Mouse (Mus musculus): ENCODE data around the gene Ccdc142.

The Ccdc142 gene

DNA sequence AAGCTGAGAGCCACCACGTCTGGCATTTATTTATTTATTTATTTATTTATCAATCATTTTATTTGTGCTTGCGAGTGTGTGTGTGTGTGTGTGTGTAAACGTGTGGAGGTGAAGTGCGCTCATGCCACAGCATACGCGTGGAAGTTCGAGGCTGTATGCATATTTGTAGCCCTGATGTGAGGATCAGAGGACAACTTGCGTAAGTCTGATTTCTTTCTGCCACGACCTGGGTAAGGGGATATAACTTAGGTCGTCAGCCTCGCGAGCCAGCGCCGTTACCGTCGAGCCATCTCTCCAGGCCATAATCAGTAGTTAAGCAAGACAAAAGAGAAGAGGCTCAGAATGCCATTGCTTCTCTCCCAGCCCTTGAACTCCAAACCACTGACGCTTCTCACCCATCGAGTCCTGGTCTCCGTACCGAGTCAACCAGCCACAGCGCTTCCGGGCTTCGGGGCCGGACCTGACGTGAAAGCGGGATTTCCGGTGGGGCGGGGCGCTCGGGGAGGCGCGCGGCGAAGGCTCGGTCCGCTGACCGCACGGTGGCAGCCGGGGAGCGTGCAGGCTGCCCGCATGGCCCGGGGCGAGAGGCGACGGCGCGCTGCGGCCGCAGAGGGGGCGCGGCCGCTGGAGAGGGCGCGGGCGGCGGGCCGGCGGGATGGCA lies 13.7 kb downstream of the Ccdc142 start, which contains the start of gene Mogs:
Mogs (plus strand) TSS at position 486 of the 661 bp plus-strand sequence.
- in situ Hi-C loops (cut with MboI; ENCODE audit: unreplicated experiment in 2 of 2) = loop anchor here in 1 of 2 experiments (5.0 kb wide), 1 partner anchor 42 kb away; the partner anchor contains the start of genes 1700003E16Rik and Wdr54

DNA sequence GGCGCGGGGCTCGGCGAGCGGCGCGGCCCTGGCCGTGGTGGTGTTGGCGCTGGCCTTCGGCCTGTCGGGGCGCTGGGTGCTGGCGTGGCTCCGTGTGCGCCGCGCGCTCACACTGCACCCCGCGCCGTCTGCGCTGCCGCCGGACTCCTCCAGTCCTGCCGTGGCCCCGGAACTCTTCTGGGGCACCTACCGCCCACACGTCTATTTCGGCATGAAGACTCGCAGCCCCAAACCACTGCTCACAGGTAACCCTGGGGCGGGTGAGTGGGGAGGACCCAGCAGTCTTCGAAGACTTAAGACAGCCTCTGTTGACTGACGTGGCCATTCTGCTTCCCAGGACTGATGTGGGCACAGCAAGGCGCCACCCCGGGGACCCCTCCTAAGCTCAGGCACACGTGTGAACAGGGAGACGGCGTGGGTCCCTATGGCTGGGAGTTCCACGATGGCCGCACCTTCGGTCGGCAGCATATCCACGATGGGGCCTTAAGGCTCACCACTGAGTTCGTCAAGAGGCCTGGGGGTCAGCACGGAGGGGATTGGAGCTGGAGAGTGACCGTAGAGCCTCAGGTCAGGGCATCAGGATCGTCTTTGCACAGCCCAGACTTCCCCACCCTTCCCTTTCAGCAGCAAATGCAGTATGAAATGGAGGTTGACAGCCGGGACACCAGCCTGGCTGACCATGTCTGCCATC lies 14.4 kb downstream of the Ccdc142 start:
- in situ Hi-C loops (cut with MboI; ENCODE audit: unreplicated experiment in 2 of 2) = loop anchor here in 1 of 2 experiments (5.0 kb wide), 1 partner anchor 41 kb away; the partner anchor contains the start of genes 1700003E16Rik and Wdr54

DNA sequence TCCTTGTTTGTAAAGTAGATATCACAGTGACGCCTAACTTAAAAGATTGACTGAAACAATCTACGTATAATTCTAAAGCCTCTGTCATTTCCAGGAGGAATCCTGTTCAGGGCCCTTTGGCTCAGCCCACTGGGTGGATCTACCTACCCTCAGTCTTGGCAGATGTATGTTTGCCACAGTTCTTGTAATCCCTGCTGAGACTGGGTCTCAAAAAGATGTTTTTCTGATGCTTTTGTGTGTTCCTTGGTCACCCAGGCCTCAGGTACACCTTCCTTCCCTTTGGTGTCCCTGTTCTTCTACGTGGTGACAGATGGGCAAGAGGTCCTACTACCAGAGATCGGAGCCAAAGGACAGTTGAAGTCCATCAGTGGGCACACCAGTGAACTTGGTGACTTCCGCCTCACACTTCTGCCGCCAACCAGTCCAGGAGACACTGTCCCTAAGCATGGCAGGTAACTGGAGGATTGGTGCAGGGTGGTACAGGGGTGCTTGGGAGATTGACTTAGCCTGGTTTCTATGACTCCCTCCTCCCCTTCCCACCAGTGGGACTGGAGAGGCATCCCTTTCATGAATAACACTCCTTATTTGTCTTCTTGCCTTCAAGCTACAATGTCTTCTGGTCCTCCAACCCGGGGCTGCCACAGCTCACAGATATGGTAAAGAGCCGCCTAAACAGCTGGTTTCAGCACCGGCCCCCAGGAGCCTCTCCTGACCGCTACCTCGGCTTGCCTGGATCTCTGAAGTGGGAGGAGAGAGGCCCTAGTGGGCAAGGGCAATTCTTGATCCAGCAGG lies 15.2 kb downstream of the Ccdc142 start:
- in situ Hi-C loops (cut with MboI; ENCODE audit: unreplicated experiment in 2 of 2) = loop anchor here in 1 of 2 experiments (5.0 kb wide), 1 partner anchor 41 kb away; the partner anchor contains the start of genes 1700003E16Rik and Wdr54

DNA sequence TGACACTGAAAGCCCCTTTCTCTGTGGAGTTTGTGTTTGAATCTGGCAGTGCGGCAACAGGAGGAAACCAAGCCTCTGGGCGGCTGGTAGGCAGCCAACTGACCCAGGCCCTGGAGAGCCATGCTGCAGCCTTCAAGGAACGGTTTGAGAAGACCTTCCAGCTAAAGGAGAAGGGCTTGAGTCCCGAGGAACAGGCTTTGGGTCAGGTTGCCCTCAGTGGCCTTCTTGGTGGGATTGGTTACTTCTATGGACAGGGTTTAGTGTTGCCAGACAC lies 15.7 kb downstream of the Ccdc142 start:
- in situ Hi-C loops (cut with MboI; ENCODE audit: unreplicated experiment in 2 of 2) = loop anchor here in 1 of 2 experiments (5.0 kb wide), 1 partner anchor 40 kb away; the partner anchor contains the start of genes 1700003E16Rik and Wdr54

DNA sequence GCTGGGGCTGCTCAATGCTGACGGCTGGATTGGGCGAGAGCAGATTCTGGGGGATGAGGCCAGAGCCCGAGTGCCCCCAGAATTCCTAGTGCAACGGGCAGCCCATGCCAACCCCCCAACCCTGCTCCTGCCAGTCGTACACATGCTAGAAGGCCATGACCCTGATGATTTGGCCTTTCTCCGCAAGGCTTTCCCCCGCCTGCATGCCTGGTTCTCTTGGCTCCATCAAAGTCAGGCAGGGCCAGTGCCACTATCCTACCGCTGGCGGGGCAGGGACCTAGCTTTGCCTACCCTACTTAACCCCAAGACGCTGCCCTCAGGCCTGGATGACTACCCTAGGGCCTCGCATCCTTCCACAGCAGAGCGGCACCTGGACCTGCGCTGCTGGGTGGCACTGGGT lies 16.2 kb downstream of the Ccdc142 start:
- in situ Hi-C loops (cut with MboI; ENCODE audit: unreplicated experiment in 2 of 2) = loop anchor here in 1 of 2 experiments (5.0 kb wide), 1 partner anchor 40 kb away; the partner anchor contains the start of genes 1700003E16Rik and Wdr54

DNA sequence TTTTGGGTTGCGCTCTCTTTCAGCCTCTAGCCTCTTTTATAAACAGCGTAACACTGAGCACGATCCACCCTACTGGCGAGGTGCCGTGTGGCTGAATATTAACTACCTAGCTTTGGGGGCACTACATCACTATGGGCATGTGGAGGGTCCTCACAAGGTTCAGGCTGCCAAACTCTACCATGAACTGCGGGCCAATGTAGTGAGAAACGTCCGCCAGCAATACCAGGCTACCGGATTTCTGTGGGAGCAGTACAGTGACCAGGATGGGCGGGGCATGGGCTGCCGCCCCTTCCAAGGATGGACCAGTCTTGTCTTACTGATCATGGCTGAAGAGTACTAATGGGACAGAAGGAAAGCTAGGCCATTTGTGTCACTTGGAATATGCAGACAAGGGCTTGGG lies 17.0 kb downstream of the Ccdc142 start:
- in situ Hi-C loops (cut with MboI; ENCODE audit: unreplicated experiment in 2 of 2) = loop anchor here in 1 of 2 experiments (5.0 kb wide), 1 partner anchor 39 kb away; the partner anchor contains the start of genes 1700003E16Rik and Wdr54

DNA sequence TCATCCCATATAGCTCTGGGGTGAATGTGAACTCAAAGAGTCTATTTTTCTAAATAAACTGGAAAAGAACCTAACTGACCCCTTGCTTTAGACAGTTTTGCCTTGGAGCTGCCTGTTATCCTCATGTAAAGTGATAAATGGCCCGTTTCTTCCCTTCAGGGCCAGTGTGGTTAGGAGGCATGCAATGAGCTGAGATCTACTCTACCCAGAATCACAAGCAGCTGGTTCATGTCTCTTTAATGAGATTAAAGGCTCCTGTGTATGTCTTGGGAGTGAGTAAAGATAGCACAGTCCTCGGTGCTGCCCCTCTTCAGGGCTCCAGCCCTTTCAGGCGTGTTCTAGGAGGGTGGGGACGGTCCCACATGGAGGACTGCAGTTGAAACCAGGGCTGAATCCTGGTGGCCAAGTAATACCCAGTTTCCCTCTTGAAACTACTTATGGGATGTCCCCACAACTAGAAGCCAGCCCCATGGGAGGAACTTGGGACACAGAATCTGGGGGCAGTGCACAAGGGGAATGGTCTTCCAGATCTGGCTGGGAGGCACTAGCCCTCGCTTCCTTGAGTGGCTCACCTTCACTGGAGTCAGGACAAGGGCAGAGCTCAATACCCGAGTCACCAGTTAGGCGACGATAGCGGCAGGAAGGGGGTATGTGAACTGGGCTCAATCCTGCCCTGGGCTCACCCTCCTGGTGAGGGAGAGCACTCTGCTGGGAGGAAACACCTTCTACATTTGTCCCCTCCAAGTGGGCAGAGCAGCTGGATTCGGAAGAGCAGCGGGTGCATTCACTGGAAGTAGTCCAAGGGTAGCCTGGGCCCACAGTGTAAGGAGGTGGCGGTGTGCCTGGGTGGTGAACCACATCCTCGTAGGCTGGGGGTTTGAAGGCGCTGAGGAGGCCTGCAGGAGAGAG lies 17.7 kb downstream of the Ccdc142 start:
- in situ Hi-C loops (cut with MboI; ENCODE audit: unreplicated experiment in 2 of 2) = loop anchor here in 1 of 2 experiments (5.0 kb wide), 1 partner anchor 38 kb away; the partner anchor contains the start of genes 1700003E16Rik and Wdr54

DNA sequence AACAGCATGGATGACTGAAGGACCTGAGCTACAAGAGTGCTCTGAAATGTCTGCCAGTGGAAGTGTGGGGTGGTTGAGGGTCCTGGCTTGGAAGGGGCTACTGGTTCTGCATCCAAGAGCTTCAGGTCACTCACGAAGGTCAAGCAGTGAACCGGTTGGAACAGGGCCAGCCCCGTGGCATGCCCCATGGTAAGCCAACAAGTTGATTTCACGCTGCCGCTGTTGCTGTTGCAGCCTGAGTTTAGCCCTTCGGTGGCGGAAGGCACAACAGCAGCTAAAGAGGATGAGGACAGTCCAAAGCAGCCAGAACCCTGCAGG lies 18.3 kb downstream of the Ccdc142 start:
- in situ Hi-C loops (cut with MboI; ENCODE audit: unreplicated experiment in 2 of 2) = loop anchor here (5.0 kb wide), 2 partner anchors 38 to 388 kb away; partner anchors contain the start of genes 1700003E16Rik (in 1 of the 2), Dguok (in 1 of the 2) and Wdr54 (in 1 of the 2)

DNA sequence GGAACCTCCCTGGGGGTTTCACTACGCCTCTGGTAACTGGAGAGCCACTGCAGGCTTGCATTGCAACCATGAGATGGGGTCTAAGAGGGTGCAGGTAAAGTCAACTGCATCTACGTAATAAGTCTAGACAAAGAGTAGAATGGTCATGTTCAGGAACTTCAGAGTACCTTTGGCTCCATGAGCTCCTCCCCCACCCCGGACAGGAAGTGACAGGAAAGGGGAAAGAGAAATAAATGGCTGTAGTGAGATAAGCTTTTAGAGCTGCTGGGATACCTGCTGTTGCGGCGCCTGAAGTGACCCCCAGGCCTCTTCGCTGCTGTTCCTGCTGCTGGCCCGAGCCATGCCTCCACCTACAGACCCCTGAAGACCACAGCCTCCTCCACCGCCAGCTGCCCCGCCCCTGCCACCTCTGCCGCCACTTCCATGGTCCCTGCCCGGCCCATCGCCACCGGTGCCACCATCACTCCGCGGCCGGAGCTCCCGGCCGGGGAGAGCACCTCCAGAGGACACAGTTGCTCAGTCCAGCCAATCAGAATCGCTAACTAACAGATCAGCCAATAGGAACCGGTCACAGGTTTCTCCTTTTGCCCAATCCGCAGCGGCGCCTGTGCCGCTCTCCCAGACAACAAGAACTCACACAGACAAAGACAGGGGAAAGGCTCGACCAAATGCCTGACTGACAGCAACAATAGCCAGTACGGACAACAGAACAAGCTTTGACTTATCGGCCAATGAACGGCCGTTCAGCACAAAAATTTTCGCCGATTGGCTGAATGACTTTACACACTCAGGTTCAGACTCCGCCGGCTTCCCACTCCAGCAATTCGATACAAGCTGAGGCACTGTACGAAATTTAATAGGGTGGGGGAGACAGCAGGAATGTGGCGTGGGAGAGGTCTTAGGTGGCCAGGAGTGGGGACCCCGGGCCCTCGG lies 19.8 kb downstream of the Ccdc142 start, which contains the start of gene Wbp1:
Wbp1 (minus strand) TSS at position 630 of the 933 bp plus-strand sequence.
- in situ Hi-C loops (cut with MboI; ENCODE audit: unreplicated experiment in 2 of 2) = loop anchor here in 1 of 2 experiments (5.0 kb wide), 1 partner anchor 386 kb away; the partner anchor contains the start of gene Dguok

DNA sequence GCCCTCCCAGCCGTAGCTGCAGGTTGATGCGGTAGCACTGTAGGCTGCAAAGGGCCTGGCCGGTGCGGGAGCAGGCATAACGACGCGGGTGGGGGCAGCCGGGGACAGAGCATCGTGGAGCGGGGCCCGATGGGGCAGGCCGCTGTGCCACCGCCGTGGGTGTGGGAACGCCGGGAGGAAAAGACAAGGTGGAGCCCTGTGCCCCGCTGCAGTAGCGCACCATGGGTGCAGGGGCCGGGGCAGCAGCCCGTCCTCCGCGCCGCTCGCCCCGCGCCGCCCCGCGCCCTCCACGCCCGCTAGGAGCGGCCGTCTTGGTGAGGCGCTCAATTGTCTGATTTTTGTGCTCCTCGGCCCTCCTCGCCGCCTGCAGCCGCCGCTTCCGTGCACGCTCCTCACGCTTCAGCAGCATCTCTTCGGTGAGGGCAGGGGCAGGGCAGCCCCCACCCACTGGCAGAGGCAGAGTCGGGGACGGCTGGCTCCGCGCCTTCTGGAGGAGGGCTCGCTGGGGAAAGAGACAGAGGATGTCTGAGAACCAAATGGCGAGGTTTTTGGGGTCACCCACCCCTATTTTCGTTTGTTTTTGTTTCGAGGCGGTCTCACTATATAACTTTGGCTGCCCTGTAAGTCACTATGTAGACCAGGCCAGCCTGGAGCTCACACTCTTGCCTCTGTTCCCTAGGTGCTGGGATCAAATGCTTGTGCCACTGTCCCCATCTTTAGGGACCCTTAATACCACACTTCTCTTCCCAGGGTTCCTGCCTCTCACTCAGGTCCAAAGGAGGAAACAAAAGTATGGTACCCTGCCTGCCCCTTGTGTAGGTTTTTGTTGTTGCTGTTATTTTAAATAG lies 20.7 kb downstream of the Ccdc142 start:
- in situ Hi-C loops (cut with MboI; ENCODE audit: unreplicated experiment in 2 of 2) = loop anchor here in 1 of 2 experiments (5.0 kb wide), 1 partner anchor 385 kb away; the partner anchor contains the start of gene Dguok

DNA sequence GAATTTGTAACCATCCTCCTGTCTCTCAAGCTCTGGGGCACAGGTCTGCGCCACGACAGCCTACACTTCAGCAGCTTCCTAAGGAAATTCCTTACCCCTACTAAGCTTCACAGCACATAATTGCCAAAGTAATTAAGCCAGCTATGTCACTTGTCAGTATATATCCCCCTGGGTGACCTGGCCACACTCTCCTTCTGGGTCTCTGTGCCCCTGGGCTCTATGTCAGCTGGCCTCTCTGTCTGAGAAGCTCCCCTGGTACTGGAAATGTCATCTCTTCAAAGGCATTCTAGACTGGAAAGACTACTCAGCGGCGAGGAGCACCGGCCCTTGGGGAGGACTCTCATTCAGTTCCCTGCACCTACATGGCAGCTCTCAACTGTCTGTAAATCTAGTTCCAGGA lies 21.6 kb downstream of the Ccdc142 start:
- in situ Hi-C loops (cut with MboI; ENCODE audit: unreplicated experiment in 2 of 2) = loop anchor here in 1 of 2 experiments (5.0 kb wide), 1 partner anchor 384 kb away; the partner anchor contains the start of gene Dguok

DNA sequence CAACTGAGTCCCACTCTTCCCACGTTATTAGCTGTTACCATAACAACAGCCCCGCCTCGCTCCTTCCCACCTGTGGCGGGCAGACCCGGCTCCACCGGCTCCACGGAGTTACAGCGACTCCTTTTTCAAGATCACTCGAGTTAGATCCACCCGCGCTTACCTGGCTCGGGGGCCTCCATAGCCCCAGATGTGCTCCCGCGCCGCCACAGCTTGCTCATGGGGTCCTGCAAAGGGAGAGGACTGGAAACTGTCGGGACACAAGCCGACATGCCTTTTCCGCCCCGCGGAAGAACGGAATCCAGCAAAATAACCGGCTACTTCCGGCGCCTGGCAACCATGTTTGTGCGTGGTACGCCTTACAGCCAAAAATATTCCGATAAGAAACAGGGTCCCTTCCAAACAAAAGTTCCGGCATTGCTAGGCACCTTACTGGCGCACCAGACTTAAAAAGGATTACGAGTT lies 23.5 kb downstream of the Ccdc142 start:
- in situ Hi-C loops (cut with MboI; ENCODE audit: unreplicated experiment in 2 of 2) = loop anchor here in 1 of 2 experiments (5.0 kb wide), 1 partner anchor 382 kb away; the partner anchor contains the start of gene Dguok

DNA sequence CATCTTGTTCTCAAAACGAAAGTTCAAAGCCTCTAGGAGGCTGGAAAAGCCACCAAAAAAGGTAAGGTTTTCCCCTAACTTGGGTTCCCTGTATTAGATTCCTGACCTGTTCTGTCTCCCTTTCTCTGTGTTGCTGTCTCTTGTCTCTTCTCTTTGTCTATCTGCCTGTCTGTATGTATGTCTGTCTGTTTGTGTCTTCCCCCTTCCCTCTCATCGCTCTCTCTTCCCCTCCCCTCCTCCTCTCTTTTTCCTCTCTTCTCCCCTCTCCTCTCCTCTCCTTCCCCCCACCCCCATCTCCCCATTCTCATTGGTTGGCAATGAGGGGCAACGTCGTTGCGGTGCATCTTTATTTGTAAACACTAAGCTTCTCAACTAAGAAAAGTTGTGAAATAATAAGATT lies 23.9 kb downstream of the Ccdc142 start, which contains the start of gene Ino80b:
Ino80b (minus strand) TSS at position 101 of the 400 bp plus-strand sequence.
- in situ Hi-C loops (cut with MboI; ENCODE audit: unreplicated experiment in 2 of 2) = no loop called here

DNA sequence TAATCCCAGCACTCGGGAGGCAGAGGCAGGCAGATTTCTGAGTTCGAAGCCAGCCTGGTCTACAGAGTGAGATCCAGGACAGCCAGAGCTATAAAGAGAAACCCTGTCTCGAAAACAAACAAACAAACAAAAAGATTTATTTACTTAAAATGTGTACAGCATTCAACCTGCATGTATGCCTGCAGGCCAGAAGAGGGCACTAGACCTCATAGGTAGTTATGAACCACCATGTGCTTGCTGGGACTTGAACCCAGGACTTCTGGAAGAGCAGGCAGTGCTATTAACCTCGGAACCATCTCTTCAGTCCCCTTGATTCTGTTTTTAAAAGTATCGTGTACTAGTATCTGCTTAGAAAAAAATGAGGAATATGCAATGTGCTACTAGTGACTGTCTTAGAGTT lies 26.0 kb downstream of the Ccdc142 start:
- in situ Hi-C loops (cut with MboI; ENCODE audit: unreplicated experiment in 2 of 2) = no loop called here

DNA sequence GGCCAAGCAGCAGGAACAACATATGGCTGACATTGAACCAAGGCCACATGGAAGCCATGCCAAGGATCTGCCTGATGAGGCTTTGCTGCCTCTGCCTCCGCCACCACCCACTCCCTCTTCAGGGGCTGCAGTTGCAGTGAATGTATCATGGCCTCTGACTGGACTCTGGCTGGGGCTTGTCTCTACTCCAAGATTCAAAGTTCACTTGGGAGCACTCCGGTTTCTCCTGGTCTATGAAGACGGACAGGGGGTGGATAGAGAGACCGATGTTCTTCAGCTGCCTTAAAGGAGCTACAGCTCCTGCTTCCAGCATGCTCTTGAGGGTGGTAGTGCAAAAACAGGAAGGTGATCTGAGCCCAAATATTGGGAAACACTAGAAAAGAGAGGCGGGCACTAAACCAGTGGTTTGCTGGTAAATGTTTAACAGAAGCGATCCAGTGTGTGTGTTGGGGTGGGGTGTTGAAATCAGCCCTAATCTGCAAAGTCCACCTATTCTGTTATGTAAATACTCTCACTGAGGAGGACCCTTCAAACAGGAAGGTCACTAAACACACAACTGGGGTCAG lies 30.2 kb downstream of the Ccdc142 start:
- in situ Hi-C loops (cut with MboI; ENCODE audit: unreplicated experiment in 2 of 2) = no loop called here

DNA sequence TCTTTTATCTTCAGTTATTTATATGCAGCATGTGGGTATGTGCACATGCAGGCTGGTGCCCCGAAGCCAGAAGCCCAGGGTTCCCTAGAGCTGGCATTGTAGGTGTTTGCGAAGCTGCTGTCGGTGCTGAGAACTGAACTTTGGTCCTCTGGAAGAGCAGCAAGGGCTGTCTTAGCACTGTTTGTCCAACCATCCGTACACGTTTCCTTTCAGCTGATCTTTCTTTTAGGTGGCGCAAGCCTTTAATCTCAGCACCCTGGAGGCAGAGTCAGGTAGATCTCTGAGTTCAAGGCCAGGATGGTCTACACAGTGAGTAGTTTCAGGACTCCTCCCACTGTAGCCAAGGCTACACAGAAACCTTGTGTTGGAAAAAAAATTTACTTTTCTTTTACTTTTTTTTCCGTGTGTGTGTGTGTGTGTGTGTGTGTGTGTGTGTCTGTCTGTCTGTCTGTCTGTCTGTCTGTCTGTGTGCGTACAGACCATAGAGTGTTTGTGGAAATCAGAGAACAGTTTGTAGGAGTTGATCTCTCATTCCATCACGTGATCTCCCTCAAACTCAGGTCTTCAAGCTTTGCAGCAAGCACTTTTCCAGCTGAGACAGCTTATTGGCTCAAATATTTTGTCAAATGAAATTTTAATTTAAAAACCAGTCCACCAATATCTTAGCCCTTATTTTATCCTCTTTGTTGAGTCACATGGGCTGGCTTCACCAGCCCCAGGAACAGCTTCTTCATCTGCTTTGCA lies 30.9 kb downstream of the Ccdc142 start:
- in situ Hi-C loops (cut with MboI; ENCODE audit: unreplicated experiment in 2 of 2) = no loop called here

Measured in v-Abl transformed pro-B cells (cell line).